Mouse (Mus musculus) mesoderm, embryonic 11.5 days (tissue): ENCODE results near the gene Sox5.

ENCODE experiments used
- DNase-seq: peaks from one replicate; pipeline ENCODE4 v3.0.0-alpha.2; 2012; ENCODE audit warnings: low read depth, low spot score

Sox5 gene

DNA sequence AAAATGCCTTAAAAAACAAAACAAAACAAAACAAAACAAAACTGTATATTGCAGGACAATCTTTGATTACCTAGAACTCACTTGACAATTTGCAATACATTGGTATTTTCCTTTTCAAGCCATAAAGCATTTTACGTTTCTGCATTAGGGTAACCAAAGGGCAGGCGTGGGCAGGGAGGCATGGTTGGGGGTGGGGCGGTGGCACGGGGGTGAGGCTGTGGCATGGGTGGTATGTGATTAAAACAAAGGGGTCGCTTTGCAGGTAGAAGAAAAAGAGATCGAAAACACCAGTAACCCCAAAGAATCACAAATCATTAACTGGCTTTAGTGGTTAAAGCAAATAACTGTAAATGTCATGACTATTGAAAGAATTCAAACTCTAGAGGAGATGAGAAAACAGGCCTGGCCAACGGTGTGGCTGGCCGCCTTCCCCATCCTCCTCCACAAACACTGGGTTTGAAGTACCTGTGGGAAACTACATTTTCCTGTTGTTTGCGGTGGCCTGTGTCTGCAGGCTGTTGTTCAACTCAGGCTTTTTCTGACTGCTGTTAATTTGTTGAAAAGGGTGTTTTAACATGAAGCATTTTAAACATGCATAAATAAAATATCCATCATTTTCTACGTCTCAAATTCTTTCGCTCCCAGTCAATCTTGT is 289.9 kb downstream of the Sox5 start:
- no peak for DNase-seq

DNA sequence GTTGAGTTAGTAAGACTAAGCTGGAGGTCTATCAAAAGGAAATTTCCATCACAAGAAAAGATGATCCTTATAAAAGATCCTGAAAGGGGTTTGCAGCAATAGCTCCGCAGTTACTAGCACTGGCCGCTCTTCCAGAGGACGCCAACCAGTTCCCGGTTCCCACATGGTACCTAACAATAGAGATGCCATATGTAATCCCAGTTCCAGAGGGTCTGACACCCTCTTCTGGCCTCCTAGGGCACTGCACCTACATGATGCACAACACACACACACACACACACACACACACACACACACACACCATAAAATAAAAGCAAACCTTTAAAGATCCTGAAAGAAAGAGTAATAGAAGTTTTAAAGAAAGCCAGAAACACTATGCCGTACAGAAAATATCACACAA is 290.9 kb downstream of the Sox5 start:
- no peak for DNase-seq

DNA sequence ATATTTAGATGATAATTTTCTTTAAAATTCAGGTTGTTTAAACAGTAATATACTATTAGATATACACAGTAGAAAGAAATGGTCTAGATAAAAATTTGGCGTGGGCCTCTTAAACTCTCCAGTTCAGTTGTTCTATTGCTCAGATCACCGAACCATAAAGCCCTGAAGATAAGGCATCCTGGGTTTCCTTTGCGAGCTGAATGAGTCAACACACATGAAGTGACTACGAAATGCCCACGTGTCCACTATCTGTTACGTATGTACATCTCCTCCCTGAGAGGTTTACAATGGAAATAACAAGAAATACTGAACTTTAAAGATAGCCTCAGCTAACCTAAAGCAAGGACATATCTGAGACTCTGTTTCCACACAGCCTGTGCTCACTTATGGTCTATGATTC is 296.2 kb downstream of the Sox5 start:
- DNase-seq = no peak

DNA sequence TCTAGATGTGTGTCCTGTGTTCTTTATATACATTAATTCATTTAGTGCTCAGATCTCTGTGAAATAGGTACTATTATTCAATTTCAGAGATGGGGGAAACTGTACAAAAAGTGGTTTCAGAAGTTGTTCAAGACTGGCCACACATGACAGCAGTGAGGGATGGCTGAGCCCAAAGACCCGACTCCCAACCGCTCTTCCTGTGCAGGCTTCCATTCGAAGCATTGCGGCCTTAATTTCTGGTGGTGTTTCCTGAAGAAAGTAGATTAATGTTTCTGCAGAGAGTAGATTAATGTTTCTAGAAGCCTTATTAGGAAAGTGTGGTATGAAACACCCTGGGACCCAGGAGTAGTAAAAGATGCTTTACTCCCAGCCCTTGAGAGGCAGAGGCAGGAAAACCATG is 298.6 kb downstream of the Sox5 start:
- no peak for DNase-seq

DNA sequence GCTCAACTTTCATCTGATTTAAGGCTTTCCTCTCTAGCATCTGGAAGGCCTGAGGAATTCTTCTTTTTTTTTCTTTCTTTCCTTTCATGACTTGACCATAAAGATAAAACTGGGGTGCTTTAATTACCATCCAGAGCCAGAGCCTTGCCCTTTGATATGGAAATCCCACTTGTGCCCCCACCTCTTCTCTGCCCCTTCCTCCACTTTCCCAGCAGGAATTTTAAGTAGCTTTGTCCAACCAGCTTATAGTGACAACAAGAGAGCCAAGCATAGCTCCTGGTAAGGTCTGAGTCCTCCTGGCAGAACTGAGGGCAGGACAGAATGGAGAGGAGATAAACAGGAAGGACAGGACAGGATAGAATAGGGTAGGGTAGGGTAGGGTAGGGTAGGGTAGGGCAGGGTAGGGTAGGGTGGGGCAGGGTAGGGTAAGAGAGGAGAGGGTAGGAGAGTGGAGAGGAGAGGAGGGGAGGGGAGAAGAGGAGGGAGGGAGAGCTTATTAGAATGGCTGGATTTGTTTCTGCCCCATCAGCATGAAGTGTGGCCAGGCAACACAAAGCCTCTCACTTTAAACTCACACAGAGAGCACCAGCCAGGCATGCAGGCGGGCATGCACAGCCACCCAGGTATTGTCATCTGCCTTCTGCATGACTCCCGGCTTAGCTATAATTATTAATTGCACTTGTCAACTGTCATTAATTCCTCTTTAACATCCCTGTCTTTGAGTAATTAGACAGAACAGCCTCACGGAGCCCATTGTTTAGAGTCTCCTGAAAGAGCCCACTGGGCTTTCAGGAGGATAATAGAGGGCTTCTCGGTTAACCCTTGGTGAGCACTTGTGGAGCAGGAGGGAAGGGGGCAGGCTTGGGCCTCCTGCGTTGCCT is 300.9 kb downstream of the Sox5 start:
- DNase-seq = peak; percentile 56

DNA sequence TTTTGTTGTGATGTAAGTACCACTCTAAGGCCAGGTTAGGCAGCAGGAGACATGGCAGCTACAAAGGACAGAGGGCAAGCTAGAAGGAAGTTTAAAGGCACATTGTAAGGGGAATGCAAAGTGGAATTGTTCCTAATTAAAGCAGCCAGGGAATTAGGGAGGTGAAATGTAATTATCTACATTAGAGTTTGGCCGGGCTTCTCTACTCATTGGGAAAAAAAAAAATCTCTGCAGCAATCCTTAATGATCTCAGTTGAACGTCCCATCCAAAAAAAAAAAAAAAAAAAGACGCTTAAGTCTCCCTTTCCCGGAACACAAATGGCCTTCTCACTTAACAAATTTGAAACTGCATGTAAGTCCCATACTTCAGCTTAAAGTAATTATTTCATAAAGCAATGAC is 301.9 kb downstream of the Sox5 start:
- no peak for DNase-seq

DNA sequence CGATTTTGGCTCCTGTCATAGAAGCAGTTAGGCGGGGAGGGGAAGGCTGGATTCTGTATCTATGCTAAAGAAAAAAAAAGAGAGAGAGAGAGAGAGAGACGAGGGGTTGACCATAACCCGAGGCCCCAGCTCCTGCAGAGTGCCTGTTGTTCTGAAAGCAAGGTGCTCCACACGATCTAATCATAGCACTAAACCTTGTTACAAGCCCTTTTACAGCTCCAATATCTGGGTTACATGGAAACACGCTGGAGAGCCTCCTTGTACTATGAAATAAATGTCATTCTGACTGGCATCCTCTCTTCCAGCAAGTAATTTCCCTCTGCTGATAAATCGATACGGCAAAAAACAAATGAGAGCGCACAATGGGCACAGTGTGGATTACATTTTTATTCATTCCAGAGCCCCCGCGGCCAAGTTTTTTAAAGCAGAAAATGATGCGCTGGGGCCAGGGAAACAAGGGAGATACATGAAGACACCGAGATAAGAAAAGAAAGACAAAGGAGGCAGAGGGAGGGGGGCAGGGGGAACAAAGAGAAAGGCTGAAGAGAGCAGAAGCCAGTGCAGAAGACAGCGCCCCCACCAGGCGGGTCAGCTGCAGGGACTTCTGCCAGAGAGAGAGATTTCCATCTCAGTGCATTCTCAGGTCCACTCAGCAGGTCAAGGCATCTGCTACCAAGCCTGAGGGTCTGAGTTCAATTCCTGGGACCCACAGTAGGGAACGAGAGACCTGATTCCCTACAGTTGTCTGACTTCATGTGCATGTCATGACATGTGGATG is 304.3 kb downstream of the Sox5 start:
- no peak for DNase-seq

DNA sequence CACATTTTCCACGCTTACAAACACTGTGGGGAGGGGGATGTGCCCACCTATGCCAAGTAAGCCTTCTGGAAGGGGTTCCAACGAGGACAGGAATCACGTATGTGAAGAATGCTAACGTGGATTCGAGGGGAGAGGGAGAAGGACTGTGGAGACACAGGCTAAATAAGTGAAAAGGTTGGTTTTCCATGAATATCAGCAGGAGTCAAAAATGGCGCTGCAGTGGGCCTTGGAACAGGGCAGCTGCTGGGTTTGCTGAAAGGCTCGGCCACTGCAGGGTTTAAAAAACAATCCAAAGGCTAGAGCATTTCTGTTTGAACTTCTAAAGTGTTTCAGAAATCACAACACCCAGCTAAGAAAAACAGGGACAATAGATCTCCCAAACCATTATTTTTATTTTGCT is 308.3 kb downstream of the Sox5 start:
- no peak for DNase-seq

DNA sequence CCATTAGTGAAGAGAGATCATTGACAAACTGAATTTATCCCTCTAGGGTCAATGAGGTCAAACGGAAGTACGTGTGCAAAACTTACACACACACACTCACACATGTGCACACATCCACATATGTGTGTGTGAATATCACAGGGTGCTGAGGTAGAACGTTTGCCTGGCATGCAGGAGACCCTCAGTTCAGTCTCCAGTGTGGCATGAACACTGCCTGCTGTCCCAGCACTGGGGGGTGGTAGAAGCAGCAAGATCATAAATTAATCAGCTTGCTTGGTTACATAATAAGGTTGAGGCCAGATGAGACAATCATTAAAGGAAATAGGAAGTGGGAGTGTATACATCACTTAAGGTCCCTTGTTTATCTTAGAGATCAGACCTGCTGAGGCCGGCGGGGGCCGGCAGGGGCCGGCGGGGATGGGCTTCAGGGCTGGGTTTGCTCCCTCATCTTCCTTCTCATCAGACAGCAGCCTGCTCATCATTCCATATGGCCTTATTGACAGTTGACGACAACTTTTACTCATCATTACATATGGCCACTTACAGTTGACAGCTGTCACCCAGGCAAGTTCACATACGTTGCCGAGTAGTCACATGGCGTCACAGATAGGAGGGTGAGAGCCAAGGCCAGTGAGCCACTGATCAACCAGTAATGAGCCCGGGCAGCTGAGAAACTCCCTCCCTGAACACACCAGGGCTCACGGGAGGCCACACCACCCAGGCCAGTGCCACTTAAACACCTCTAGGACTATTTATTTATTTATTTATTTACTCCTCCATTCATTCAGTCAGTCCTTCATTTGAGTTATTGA is 309.5 kb downstream of the Sox5 start:
- peak; percentile 21 for DNase-seq

DNA sequence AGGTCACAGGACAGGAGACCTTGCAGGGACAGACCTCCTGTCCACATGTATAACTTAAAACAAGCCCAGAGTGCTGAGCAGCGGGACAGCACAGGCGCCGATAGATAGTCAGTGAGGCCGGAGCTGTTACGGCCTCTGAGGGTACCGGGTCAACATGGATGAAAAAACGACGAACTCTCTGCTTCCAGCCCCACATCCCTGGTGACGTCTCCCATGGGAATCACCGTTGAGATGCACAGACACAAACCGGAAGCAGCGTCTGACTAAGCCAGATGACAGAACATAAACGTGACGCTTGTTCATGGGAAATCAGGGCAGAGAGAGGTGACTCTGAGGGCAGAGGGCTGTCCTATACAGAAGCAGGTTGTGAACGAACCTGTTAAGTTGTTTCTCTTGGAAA is 315.1 kb downstream of the Sox5 start:
- DNase-seq = peak; percentile 65

DNA sequence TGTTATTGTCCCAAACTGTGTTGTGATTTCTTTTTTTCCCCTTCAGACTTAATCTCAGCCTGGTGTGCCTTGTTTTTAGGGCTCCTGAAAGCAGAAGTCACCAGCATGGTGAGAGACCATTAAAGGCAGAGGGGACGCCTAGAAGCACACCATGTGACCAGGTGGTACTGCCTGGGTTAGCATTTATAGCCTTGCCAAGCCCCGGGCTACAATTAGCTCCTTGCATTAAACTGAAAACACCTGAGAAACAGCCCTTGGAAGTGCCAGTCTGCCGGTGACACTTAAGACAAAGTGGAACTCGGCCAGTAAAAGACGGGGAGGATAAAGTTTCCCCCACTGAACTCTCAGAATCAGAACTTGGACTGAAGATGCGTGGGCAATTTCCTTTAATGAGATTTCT is 318.1 kb downstream of the Sox5 start:
- DNase-seq = no peak

DNA sequence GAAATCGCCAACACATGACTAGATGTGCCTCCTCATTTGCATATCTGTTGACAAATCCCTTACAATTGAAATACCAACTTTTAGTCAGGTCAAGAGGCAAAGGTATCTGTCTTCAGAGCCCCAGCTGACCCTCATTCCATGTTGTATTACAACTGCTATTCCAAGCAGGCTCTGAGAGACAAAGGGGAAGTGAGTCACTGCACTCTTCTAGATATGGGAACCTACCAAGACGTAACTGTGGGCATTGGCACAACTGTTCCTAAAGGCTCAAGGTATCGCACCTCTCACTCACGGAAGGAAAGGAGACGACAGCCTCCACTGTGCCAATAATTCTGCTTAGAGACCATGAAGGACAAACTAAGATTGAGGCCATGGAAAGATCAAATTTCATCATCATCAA is 318.5 kb downstream of the Sox5 start:
- no peak for DNase-seq

DNA sequence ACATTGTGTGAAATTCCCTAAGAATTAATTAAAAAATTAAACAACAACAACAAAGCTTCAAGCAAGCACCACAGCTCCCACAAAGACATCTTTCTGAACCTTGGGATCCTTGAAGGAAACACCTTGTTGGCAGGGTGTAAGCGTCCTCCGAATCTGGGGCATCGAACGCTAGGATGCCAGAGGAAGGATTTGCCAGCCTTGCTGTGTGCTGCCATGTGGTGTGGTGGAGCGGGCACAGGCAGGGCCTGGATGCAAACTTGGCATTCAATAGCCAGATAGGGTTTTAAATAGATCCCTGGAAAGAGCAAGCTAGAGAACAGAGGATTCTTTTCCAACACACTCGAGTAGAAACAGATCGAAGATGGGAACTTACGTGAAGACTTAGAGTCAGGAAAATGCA is 322.3 kb downstream of the Sox5 start:
- no peak for DNase-seq

DNA sequence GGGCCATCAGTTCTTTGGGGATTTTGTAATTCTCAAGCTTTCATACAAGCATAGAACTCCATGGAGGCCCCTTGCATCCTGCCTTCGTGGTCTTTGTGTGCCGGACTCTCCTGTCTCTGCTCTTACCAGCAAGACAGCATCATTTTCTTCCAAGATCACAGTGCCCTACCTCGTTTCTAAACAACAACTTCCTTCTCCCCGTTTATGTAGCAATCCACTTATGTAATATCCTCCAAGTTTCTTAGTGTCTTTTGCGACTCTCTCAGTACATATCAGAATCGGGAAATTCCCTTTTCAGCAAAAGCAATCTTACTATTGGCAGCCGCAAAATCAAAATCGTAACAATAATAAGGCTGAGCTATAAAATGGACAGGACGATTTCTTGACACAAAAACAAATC is 324.3 kb downstream of the Sox5 start:
- no peak for DNase-seq

DNA sequence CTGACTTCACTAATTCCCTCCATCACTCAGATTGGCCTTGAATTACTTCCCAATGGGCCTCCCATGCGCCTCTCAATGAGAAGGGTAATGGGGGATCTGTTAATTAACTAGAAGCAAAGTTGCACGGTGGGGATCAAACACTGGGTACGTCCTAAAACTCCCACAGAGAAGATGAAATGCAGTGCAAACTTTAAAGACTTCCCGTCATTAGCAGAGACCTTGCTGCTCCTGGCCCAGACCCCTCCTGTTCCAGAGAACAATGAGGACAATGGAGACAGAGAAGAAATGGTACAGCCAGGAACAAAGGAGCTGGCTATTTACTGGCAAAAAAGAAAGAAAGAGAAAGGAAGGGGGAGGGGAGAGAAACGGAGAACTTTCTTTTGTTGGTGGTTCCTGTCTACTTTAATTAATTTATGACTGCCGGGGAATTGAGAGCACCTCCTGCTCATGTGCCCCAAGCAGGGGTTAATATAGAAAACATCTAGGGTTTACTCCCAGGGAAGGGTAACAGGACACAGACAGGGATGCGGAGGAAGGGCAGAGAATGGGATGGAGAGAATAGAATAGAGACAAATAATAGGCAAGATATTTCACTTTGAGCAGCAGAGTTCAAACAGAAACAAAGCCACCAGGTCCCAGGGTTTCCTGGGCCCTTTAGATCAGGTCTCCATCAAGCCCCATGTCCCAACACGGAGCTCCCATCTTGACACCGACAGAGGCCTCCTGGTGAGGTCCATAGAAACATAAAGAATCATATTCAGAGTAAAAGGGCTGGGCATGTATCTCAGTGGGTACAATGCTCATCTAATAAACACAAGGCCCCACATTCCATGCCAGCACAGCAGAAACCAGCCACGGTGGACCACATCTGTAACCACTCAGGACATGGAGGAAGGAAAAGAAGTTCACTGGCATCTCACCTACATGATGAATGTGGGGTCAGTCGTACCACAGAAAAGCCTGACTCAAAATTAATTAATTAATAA is 327.2 kb downstream of the Sox5 start:
- peak; percentile 69 for DNase-seq

DNA sequence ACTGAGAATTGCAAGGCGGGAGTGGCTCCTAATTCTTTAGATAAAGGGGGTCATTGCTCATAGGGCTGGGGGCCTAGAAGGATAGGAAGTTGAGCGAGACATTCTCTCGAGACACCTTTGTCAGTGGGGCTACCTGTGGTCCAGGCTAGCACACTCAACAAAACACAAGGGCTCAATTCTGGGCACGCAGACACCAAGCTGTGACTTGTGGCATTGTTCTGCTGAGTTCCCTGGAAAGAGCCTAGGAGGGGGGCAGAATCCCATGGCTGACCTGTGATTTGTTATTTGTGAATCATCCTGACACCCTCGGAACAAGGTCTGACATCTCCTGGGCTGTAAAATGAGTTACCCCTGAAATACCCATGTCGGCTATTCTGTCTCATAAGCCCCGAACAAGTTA is 328.2 kb downstream of the Sox5 start:
- no peak for DNase-seq

DNA sequence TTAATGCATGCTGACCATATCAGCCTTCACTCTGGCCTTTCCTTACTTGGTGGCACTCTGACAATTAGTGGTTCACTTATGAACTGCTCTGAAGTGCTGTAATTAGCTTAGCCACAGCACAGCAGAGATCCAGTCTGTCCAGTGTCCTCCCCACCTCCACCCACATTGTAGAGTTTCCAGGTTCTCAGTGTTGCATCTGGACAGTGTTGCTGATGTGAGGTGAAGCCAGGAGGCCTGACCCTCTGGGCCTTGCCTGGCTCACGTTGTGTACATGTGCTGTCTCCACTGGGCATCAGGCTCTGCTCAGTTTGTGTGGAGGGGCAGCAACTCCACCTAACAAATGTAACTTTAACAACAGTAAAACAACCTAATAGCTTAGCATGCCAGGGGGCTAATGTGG is 328.6 kb downstream of the Sox5 start:
- no peak for DNase-seq

DNA sequence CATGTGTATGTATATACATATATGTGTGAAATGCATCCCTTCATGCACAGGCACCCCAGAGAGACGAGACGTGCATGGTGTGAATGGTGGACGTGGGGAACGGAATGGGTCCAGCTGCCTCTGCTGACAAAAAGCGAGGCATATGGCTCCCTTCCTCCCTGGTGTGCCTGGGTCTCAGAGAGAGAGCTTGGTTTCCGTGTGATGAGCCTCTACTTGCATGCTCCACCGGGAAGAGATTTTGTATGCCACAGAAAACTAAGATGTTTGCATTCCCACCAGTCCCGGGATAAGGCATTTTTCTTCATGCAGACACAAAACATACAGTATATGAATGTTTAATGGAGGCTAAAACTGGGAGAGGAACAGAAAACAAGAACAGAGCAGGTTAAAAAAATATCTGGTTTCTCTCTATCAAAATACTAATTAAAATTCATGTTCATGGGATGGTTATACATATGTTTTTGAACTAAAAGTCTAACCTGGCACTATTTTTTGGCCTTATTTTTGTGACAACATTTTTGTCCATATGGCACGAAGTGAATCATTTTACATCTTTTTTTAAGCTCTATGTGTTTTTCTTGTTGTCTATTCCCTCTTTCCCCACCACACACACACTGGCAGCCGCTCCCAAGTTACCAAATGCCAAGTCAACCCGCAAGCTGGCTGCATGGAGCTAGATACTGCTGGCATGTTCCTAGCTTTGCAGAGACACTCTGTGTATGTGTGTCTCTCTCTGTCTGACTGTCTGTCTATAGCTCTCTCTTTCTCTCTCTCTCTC is 329.4 kb downstream of the Sox5 start:
- no peak for DNase-seq

DNA sequence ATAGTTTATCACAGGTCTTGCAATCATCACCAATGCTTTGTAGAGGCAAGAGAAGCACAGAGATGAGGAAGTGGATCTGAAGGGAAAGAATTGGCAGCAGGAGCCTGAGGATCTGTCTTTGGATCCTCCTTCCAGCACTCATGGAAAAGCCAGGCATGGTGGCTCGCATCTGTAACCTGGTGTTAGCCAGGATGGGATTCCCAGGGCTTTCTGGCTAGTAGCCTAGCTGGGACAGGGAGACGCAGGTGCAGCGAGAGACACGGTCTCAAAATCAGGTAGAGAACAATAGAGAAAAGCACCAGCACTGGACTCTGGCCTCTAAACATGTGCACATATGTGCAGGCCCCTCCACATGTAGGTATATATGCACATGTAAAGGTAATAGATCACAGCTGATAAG is 330.1 kb downstream of the Sox5 start:
- no peak for DNase-seq
